7 mouse cellular contexts compared by ENCODE assay signal in the genomic region with DNA sequence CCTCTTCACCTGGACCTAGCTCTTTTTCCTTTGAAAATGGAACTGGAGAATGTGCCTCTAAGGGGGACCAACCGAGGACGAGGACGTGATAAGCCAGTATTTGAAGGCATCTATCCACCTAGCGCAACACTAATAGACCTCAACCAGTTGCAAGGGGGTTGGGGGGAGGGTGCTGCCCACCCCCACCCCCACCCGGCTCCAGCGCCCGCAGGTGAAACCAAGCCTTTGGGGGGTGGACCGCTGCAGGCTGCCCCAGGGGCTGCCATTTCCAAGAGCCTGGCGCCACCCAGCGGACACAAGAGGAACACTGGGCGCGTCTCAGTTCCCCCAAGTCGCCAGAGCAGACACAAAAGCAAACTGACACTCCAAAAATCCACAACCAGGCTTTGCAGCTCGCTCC. TPM values are rescaled to one million over a fixed set of nuclear protein-coding genes. Genes with fewer than 3 reads are reported as not detected.
DNase-seq lines count a peak whose midpoint lies in the region; ATAC-seq lines count a peak whose summit lies in the region.

No protein-coding gene starts in this region.

- peaks cover 97% of the 10 kb centered on the region for H3K27me3 ChIP-seq in forebrain, embryonic 11.5 days (ENCODE audit: control insufficient read depth, insufficient read depth, low read length)
- peaks cover 92% of the 10 kb centered on the region for H3K27me3 ChIP-seq in hindbrain, embryonic 11.5 days (ENCODE audit: control insufficient read depth, insufficient read depth, low read length)

- no peak overlapping the region for H3K9ac ChIP-seq in forebrain, embryonic 11.5 days (ENCODE audit: low read length)
- no peak overlapping the region for H3K9ac ChIP-seq in hindbrain, embryonic 11.5 days (ENCODE audit: low read depth, low read length)

- peak; percentile 52; the same call in 1 of the 2 replicates for ATAC-seq in forebrain, embryonic 11.5 days (replicated peaks; ENCODE audit: low FRiP score)
- peak; percentile 69; the same call in 1 of the 2 replicates for ATAC-seq in hindbrain, embryonic 11.5 days (ENCODE audit: low FRiP score)

- DNase-seq in ES-CJ7 (ENCODE audit: low read depth, low spot score) = peak; percentile 78
- DNase-seq in adrenal gland, postnatal 25 days = peak; percentile 78
- DNase-seq in forebrain, embryonic 11.5 days (ENCODE audit: low spot score) = peak; percentile 86
- peak; percentile 83 for DNase-seq in hindbrain, embryonic 11.5 days (ENCODE audit: low spot score)
- peak; percentile 67 to 83 for DNase-seq in layer of hippocampus, postnatal 25 days (ENCODE audit: extremely low spot score in 1 of 2, low spot score in 1 of 2)
- DNase-seq in lung, postnatal 36 days = peak; percentile 81
- DNase-seq in right cerebral cortex, postnatal 4 days = peak; percentile 86

- no peaks in the 10 kb centered on the region for H3K36me3 ChIP-seq in forebrain, embryonic 11.5 days (ENCODE audit: control insufficient read depth, insufficient read depth, low read length)
- no peaks in the 10 kb centered on the region for H3K36me3 ChIP-seq in hindbrain, embryonic 11.5 days (ENCODE audit: control insufficient read depth, insufficient read depth, low read length)

- H3K4me1 ChIP-seq in forebrain, embryonic 11.5 days (replicated peaks; ENCODE audit: control insufficient read depth, insufficient read depth, low read length) = no peaks in the 10 kb centered on the region
- no peaks in the 10 kb centered on the region; the same call in 1 of the 2 replicates for H3K4me1 ChIP-seq in hindbrain, embryonic 11.5 days (replicated peaks; ENCODE audit: control insufficient read depth, insufficient read depth, low read length)

- H3K4me2 ChIP-seq in forebrain, embryonic 11.5 days (ENCODE audit: low read depth, low read length, severe bottlenecking) = peak overlapping the region; percentile 41
- H3K4me2 ChIP-seq in hindbrain, embryonic 11.5 days (replicated peaks; ENCODE audit: low read depth, low read length) = peak overlapping the region; percentile 48

- no peaks in the 10 kb centered on the region for H3K9me3 ChIP-seq in forebrain, embryonic 11.5 days (ENCODE audit: control insufficient read depth, low read length)
- no peaks in the 10 kb centered on the region for H3K9me3 ChIP-seq in hindbrain, embryonic 11.5 days (ENCODE audit: control insufficient read depth, low read length)

- 0% methylated on average over 14 of the region's 14 CpGs for WGBS in forebrain, embryonic 11.5 days
- WGBS in hindbrain, embryonic 11.5 days = under 1% methylated on average over 14 of the region's 14 CpGs

- no peak overlapping the region for H3K27ac ChIP-seq in forebrain, embryonic 11.5 days (ENCODE audit: low read depth, low read length)
- no peak overlapping the region for H3K27ac ChIP-seq in hindbrain, embryonic 11.5 days (ENCODE audit: low read depth, low read length)

- peak overlapping the region; percentile 14; the same call in 1 of the 2 replicates for H3K4me3 ChIP-seq in forebrain, embryonic 11.5 days (ENCODE audit: low read depth, low read length)
- H3K4me3 ChIP-seq in hindbrain, embryonic 11.5 days (ENCODE audit: low read depth, low read length) = peak overlapping the region; percentile 19; the same call in 1 of the 2 replicates

RNA-seq across cellular contexts. Expression of gene Foxf2, which starts 7.2 kb away (rescaled TPM):
- total RNA-seq in adrenal gland, postnatal 25 days (2021) = not detected in 2 replicates
- polyA plus RNA-seq in forebrain, embryonic 11.5 days (2014; fragmentation: Nextera tagmentation; extraction: Ambion mirVana) = 5.2 and 6.2 TPM in 2 replicates
- polyA plus RNA-seq in hindbrain, embryonic 11.5 days (2014; fragmentation: Nextera tagmentation; extraction: Ambion mirVana) = 4.8 and 9.1 TPM in 2 replicates
- total RNA-seq in layer of hippocampus, postnatal 25 days (2021) = 1 to 10 TPM; 4.1 to 5.7 TPM

RNA-seq across cellular contexts. Expression of gene A530084C06Rik, which starts 59.3 kb away (rescaled TPM):
- 0.09 and 0.29 TPM in 2 replicates for total RNA-seq in adrenal gland, postnatal 25 days (2021)
- not detected in 2 replicates for polyA plus RNA-seq in forebrain, embryonic 11.5 days (2014; fragmentation: Nextera tagmentation; extraction: Ambion mirVana)
- not detected in 2 replicates for polyA plus RNA-seq in hindbrain, embryonic 11.5 days (2014; fragmentation: Nextera tagmentation; extraction: Ambion mirVana)
- total RNA-seq in layer of hippocampus, postnatal 25 days (2021) = under 1 TPM; 0.59 to 0.85 TPM
